Mouse (Mus musculus) kidney, adult 2 months (tissue): ENCODE measurements around the gene Chtop.

ENCODE experiments used
- CTCF ChIP-seq: fragments of 200-500 bp; conservative IDR thresholded peaks from 2 replicates; pipeline ENCODE4 v1.5.1; 2011; ENCODE audit warnings: low read depth, mild to moderate bottlenecking, control low read depth, low read length, moderate library complexity, mixed read lengths; ENCODE audit not compliant: insufficient read depth, insufficient read length
- POLR2A ChIP-seq: fragments of 200-500 bp; IDR thresholded peaks from one replicate; pipeline ENCODE4 v1.6.1; 2011; ENCODE audit warnings: low read depth, low read length, control low read depth

- TF ChIP-seq CTCF (no peak), POLR2A (no peak)
These were observed 40.5 kb upstream of the Chtop start for GRCm38 (mm10) chr3:90549676-90550420.
